Mouse (Mus musculus) v-Abl transformed pro-B cells (cell line): ENCODE results near the gene Cldn13.
"Not testable (repeated sequence)": the region's sequence is repeated elsewhere in the genome, so short reads cannot be mapped to it uniquely, and the experiment has no call there.

ENCODE experiments used
- in situ Hi-C, 2 experiments: fragments of 400-800 bp; cut with MboI; formaldehyde crosslinking; loops; one replicate each; pipeline ENCODE4 v1.15.1; 2025; ENCODE audit not compliant: unreplicated experiment in 2 of 2

Cldn13 gene

DNA sequence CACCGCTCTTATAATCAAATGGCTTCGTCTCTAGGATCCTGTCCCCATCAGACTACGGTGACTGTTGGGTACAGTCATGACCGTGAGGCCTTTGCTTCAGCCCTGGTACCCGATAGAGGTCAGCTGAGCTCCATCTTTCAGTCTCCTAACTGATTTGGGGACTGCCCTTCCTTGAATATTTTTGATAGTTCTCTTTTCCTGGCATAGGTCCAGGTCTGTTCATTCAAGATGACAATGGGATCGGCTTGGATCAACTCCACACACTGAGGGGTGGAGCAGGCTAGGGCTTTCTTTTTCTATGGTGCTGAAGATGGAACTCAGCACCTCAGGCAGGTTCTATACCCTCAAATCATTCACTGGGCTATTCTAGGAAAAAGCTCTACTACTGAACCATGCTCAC, 20.7 kb upstream of the Cldn13 start:
- in situ Hi-C loops = no loop called here

DNA sequence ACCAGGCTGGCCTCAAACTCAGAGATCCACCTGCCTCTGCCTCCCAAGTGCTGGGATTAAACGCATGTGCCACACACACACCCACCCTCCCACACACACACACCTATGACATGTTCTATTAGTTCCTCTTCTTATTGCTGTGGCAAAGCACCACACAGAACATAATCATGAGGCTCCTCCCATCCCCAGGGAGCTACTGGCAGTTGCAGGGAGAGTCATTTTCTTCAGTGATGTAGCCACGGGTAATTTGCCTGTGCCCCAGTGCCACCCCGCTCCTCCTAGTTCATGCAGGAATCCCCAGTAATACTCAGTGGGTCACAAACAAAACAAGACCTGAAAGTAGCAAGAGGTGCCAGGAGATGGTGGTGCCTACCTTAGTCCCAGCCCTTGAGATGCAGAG, 19.3 kb upstream of the Cldn13 start:
- in situ Hi-C loops = no loop called here

DNA sequence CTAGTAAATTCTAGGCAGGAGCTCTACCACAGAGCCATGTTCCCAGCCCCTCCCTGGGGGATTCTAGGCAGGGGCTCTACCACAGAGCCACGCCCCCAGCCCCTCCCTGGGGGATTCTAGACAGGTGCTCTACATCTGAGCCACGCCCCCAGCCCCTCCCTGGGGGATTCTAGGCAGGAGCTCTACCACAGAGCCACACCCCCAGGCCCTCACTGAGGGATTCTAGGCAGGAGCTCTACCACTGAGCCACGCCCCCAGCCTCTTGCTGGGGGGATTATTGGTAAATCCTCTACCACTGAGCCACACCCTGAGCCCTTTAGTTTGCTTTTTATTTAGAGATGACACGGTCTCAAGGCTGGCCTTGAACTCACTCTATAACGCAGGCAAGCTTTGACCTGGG, 18.4 kb upstream of the Cldn13 start:
- in situ Hi-C loops = not testable (repeated sequence)

DNA sequence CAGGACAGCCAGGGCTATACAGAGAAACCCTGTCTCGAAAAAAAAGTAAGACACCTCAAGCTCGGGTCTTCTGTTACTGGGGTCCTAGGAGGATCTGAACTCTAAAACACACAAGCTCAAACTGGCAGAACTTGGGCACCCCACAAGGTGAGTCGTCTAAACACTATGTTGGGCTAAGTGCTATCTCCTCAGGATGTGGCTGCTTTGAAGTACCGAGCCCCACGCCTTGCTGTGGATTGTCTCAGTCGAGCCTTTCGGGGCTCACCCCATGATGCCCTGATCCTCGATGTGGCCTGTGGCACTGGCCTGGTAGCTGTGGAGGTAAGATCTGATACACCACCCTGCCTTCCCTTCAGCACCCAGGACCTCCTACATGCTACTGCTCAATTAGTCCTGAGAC, 18.0 kb upstream of the Cldn13 start:
- in situ Hi-C loops = no loop called here

DNA sequence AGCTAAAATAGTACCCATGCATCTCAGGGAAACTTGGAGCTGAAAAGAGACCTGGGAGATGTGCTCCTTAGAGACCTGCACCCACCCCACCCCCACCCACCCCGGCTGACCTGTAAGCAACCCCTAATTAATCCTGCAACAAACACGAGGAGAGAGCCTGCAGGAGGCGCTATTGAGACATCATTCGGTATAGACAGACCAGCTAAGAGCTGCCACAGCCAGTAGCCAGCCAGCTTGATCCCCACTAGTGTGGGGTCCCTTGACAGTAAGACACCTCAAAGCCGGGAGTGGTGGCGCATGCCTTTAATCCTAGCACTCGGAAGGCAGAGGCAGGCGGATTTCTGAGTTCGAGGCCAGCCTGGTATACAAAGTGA, 17.6 kb upstream of the Cldn13 start:
- in situ Hi-C loops = no loop called here

DNA sequence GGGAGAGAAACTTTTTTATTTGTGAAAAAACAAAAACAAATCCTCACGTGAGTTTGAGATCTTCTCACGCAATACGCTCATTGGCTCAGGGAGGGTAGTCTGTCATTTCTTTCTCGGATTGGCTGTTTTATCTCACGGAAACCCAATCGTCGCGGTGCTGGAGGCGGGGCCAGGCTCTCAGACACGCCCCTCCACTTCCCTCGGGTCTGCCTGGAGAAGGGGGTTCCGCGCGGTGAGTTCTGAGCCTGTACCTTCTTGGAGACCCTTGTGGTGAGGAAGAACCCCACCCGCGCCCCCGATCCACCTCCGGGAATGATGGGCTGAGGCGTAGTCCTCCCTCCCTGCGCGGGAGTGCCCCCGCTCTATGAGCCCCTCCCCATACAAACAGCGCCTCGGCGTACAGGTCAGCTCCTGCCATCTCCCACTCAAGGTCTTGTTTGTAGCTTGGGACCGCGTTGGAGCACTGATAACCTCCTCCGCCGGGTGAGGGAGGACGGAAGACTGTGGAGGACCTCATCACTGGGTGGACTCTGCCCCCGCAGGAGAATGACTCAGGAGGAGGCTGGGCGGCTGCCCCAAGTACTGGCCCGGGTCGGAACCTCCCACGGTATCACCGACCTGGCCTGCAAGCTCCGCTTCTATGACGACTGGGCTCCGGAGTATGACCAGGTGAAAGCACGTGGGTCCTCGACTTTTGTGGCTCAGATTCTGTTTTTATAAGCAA, 17.0 kb upstream of the Cldn13 start, which contains the start of gene Mettl27:
TSS of gene Mettl27 (plus strand) at position 190 of the 724 bp plus-strand sequence.
- in situ Hi-C loops = no loop called here

DNA sequence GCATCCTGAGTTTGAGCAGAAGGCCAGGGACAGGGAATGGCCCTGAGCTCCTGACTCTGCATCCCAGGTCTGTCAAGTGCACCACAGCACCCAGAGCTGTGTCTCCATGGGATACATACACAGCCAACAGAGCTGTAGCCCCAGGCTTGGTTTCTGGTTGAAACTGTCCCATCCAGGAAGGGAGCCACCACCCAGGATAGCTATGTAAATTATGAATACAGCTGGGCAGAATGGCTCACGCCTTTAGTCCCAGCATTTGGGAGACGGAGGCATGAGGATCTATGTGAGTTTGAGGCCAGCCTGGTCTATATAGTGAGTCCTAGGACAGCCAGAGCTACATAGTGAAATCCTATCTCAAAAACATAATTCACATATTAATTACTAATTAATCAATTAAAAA, 14.7 kb upstream of the Cldn13 start:
- in situ Hi-C loops = loop anchor here in 1 of 2 experiments (10.0 kb wide), 1 partner anchor 175 kb away; no protein-coding TSS in a partner anchor

DNA sequence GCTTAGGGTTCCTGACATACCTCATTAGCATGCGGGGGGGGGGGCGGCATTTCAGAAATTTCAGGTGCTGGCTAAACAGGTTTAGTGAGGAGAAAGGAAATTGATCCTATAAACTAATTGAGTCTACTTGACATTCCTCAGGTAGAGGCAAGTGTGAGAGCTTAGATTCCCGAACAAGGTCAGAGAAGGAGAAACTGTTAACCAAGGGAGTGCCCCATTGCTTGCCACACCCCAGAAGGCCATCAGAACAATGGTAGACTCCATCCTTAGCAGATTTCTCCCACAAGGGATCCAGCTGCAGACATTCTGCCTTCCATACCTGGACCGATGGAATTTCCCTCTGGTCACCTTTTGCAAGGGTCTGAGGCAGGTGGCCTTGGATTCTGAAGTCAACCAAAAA, 11.4 kb upstream of the Cldn13 start:
- in situ Hi-C loops = loop anchor here in 1 of 2 experiments (10.0 kb wide), 1 partner anchor 178 kb away; no protein-coding TSS in a partner anchor

DNA sequence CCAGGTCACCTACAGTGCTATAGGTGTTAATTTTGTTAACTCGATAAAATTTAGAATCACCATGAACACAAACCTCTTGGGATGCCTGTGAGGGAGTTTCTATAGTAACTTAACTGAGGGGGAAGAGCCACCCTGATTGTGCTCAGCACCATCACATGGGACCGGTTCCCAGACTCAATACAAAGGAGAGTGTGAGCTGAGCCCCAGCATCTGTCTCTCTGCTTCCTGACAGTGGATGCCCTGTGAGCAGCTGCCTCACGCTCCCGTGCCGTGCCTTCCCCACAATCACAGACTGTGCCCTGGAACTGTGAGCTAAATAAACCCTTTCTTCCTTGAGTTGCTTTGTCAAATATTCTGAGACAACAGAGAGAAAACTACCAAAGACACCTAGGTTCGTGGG, 7.8 kb upstream of the Cldn13 start:
- in situ Hi-C loops = loop anchor here (5.0 to 25.0 kb wide), 4 partner anchors 39 to 736 kb away; partner anchors contain the start of genes Gtf2ird2 (in 1 of the 2) and Rcc1l (in 1 of the 2)

DNA sequence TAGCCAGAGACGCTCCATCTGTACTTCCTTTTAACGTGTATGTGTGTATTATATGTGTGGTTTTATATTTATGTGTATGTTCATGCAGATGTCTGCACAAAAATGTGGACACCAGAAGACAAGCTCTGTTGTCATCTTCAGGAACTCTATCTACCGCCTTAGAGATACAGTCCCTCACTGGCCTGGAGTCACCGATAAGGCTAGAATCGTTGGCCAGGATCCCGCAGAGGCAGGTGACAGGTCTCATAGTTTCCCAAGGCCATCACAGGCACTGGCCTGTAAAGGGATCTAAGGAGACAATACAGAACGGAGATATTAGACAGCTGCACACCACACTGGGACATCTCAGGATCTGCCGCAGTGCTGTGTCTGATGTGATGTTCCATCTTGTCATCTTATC, 5.8 kb upstream of the Cldn13 start:
- in situ Hi-C loops = loop anchor here (5.0 to 25.0 kb wide), 4 partner anchors 41 to 734 kb away; partner anchors contain the start of genes Gtf2ird2 (in 1 of the 2) and Rcc1l (in 1 of the 2)

DNA sequence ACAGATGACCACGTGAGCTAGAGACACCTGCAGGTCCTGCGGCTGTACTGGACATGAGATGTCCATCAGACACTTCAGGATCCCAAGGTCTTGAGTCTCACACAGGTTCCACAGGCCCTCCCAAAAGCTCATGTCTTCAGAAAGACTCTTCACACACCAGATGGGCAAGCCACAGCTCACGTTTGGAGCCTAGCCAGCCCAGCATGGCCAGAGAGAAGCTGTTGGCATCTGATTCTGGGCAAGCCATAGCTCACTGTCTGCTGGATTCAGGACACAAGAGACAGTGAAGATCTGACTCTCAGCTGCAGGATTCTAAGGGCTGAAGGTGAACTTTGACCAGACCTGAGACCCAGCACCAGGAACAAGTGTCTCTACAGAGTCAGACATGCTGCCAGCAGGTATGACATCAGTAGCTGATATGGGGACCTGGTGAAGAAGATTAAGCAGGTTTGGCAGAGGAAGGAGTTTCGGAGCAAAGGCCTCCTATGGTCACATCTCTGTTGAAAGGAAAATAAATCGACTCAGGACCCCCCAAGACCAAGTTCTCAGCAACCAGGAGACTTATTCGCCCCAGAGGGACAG, 4.9 kb upstream of the Cldn13 start:
- in situ Hi-C loops = loop anchor here (5.0 to 25.0 kb wide), 4 partner anchors 42 to 733 kb away; partner anchors contain the start of genes Gtf2ird2 (in 1 of the 2) and Rcc1l (in 1 of the 2)

DNA sequence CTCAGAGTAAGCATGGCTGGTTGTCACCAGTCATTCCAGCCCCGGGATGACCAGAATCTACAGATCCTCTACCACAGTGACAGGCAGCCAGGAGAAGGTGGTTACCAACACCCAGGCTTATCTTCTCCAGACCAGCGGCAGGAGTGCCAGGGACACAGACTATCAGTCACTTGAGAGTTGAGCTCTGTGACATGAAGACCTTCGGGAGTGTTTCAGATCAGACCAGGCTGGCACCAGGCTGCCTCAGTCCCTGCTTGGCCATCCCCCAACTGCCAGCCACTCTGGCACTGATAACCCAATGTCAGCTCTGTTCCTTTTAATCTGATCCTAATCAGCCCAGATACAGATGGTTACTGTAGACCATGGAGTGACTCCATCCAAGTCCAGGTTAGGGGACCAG, 3.8 kb upstream of the Cldn13 start:
- in situ Hi-C loops = loop anchor here (5.0 to 25.0 kb wide), 4 partner anchors 38 to 732 kb away; partner anchors contain the start of genes Gtf2ird2 (in 1 of the 2) and Rcc1l (in 1 of the 2)

DNA sequence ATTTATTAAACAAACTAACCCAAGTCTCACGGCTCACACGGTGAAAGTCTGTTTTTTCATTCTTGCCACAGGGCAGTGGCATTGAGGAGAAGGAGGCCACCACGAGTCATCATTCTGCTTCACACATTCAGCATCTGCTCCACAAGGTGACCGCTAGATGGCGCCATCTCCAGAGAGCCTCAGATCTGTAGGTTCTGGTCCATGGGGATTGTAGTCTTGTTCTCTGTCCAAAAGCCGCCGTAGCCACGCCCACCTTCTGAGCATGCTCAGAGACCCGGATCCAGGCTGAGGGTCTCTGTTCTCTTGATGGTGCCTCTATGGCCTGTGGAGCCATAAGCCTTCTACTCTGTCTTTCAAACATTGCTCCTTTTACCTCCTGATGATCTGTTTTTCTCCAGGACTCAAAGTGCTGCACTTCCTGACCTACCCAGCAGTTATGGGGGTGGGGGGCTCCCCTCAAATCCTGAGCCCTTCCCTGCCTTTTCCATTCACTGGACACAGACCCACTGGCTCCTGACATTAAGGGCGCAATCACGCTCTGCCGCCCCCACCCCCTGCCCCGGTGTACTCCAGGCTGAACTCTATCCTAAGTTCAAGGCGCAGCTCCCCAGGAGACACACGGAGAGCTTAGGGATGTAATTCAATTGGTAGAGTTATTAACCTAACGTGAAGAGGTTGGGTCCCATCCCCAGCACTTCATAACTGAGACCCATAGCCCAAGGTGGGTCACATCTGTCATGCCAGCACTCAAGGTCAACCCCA, 2.9 kb upstream of the Cldn13 start:
- in situ Hi-C loops = loop anchor here (5.0 to 25.0 kb wide), 4 partner anchors 39 to 731 kb away; partner anchors contain the start of genes Gtf2ird2 (in 1 of the 2) and Rcc1l (in 1 of the 2)

DNA sequence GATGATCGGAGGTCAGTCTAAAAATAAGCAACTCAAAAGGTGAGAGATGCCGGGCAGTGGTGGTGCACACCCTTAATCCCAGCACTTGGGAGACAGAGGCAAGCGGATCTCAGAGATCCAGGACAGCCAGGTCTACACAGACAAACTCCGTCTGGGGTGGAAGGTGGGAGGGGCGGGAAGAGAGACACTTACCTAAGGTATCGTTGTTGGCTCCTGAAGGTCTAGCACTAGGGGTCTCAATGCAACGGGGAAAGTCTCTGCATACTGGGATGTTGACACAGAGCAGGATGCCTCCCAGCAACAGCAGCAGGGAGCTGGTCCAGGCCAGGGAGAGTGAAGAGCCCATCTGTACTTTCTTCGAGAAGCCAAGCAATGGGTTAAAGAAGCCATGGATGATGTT, 816 bp downstream of the Cldn13 start:
- in situ Hi-C loops = loop anchor here (10.0 to 25.0 kb wide), 3 partner anchors 370 to 727 kb away; partner anchors contain the start of genes Gtf2ird2 (in 1 of the 2) and Rcc1l (in 1 of the 2)

DNA sequence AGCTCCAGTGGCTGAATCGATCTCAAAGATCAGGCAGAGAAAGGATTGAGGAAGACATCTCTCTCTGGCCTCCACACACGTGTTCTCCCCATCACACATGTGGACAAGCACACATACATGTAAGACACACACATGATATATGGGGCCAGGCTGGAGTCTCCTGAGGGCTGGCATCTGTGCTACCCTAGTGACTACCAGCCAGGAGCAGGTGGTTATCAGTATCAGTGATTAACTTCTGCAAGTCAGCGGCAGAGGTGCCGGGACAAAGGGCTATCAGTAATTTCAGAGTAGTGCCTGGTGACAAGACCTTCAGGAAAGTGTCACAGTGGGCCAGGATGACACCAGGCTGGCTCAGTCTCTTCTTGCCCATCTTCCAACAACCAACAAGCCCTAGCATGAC, 1.6 kb downstream of the Cldn13 start:
- in situ Hi-C loops = loop anchor here (10.0 to 25.0 kb wide), 3 partner anchors 371 to 726 kb away; partner anchors contain the start of genes Gtf2ird2 (in 1 of the 2) and Rcc1l (in 1 of the 2)

DNA sequence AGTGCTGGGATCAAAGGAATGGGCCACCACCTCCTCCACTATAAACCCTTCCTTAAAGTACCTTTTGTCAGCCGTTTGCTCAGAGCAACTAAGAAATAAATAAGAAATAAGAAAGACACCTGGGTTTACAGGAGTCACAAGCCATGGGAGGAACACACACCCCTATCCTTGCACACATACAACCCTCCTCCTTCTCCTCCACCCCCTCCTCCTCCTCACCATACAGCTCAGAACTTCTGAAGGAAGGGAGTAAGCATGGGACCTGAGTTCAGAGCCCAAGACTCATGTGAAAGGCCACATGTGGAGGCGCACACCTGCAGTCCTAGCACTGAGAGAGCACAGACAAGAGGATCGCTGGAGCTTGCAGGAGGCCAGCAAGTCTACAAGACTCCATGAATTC, 2.0 kb downstream of the Cldn13 start:
- in situ Hi-C loops = loop anchor here (10.0 to 25.0 kb wide), 3 partner anchors 371 to 726 kb away; partner anchors contain the start of genes Gtf2ird2 (in 1 of the 2) and Rcc1l (in 1 of the 2)

DNA sequence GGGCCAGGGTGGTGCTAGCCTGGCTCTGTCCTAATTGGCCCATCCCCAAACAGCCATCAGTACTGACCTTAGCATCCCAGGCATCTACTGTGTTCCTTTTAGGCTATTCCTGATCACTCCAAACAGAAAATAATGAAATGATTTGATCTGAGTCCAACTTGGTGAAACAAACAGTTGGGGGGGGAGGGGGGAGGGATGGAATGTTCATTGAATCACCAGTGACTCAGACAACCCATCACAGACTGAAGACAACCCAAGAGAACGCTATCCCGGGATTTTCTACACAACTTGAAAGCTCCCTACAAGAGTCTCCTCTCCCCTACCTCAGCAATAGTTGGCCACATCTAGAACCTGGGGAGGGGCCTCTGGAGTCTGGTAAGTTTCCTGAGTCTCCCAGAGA, 3.4 kb downstream of the Cldn13 start:
- in situ Hi-C loops = loop anchor here (10.0 to 25.0 kb wide), 3 partner anchors 373 to 725 kb away; partner anchors contain the start of genes Gtf2ird2 (in 1 of the 2) and Rcc1l (in 1 of the 2)

DNA sequence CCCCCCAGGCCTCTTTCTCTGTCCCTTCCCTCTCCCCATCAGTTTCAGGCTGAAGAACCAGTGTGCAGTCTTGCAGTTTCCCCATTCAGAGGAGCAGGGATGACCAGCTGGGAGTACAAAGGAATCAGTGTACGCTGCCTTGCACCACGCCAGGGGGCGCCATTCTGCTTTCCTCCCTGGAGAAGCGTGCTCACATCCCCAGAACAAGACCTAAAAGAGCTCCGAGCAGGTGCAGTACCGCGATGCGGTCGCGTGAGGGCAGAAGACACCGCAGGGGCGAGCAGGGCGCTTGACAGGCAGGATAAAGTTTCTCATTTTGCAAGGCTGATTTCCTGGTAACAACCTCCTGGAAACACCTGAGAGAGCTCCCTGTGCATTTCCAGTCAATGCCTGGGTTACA, 8.2 kb downstream of the Cldn13 start:
- in situ Hi-C loops = loop anchor here (10.0 to 25.0 kb wide), 3 partner anchors 380 to 720 kb away; partner anchors contain the start of genes Gtf2ird2 (in 1 of the 2) and Rcc1l (in 1 of the 2)

DNA sequence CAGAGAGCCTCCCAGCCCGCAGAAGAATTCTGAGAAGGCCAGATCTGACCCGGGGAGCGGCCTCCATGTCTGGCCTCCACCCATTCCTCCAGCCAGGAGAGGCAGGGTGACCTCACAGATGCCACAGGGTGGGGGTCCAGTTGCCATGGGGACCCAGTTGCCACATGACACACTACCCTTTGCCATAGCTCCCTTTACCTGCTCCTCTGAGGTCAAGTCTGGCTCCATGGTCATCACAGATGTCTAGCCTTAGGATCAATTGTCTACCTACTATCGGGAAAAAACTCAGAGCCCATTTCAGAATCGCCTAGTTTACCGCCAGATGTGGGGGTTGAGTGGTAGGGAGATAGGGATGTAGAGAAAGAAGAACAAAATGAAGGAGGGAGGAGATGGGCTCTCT, 8.7 kb downstream of the Cldn13 start, which contains the start of gene Tmem270:
TSS of gene Tmem270 (minus strand) at position 101 of the 400 bp plus-strand sequence.
- in situ Hi-C loops = loop anchor here (10.0 to 25.0 kb wide), 3 partner anchors 381 to 719 kb away; partner anchors contain the start of genes Gtf2ird2 (in 1 of the 2) and Rcc1l (in 1 of the 2)

DNA sequence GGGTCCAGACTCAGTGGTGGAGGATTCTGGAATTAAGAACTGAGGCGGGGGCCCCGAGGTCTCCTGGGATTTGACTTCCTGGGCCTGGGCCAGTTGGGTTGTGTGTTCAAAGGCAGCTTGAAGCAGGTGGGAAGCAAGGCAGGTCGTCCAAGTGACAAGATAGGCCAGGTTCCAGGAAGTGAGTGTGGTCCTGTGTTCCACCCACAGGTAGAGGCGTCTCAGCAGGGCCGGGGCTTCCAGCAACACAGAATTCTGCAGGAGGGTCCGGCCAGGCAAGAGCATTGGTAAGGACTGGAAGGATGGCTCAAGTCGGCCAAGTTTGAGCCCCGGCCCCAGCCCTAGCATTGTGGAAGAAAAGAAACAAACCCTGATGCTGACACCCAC, 13.7 kb downstream of the Cldn13 start:
- in situ Hi-C loops = loop anchor here (10.0 to 25.0 kb wide), 3 partner anchors 386 to 714 kb away; partner anchors contain the start of genes Gtf2ird2 (in 1 of the 2) and Rcc1l (in 1 of the 2)
